Mouse (Mus musculus): ENCODE data around the gene Bmper. TPM values are rescaled to one million over a fixed set of nuclear protein-coding genes. Genes with fewer than 3 reads are reported as not detected.

Bmper gene
- total and polyA plus RNA-seq, 2 experiments: 0.23 to 1.2 TPM

DNA sequence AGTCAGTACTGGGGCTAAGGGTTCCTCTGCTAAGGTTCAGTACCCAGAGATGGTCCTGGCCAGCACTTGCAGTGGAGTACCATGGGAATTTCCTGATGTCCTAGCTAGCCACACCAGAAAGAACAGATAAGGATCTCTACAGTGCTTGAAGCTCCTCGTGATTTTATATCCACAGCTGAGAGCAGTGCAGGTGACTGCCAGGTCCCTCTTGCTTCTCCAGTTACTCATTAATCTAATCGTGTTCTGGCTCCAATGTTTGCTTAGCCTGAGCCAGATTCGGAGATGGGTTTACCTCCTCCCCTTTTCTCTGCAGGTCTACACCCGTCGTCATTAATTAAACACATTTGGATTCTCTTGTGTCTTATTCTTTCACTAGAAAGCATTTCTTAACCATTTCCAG lies 230.4 kb downstream of the Bmper start:
- Histone ChIP-seq H3K4me1 (ENCODE audit: control insufficient read depth, insufficient read depth, low read length) (peaks cover 6% of the 10 kb centered on the region), H3K4me3 (ENCODE audit: insufficient read depth, low read depth, low read length) (no peak overlapping the region), H3K79me2 (ENCODE audit: control insufficient read depth, insufficient read depth, low read length) (no peaks in the 10 kb centered on the region), H3K27me3 (ENCODE audit: control insufficient read depth, insufficient read depth, low read length) (no peaks in the 10 kb centered on the region), H3K9ac (ENCODE audit: low read depth, low read length) (no peak overlapping the region), H3K27ac (replicated peaks; ENCODE audit: insufficient read depth, low read depth, low read length) (0 out of 2 replicates have a peak overlapping the region, but pooled peaks have one; percentile 23), H3K36me3 (ENCODE audit: control insufficient read depth, insufficient read depth, low read length) (no peaks in the 10 kb centered on the region)
- peak; percentile 95 for DNase-seq (ENCODE audit: extremely low read depth, low read depth, low spot score)
- WGBS: 18% methylated on average over 5 of the region's 5 CpGs
- no peak for TF ChIP-seq POLR2A (IDR thresholded peaks at IDR 0.05; ENCODE audit: extremely low read depth, insufficient read depth, low read length)
- TF ChIP-seq CTCF (IDR thresholded peaks at IDR 0.05; ENCODE audit: low read depth, low read length): no peak

- Histone ChIP-seq H3K27me3 (ENCODE audit: control insufficient read depth, insufficient read depth, low read length) (no peaks in the 10 kb centered on the region), H3K27ac (replicated peaks; ENCODE audit: insufficient read depth, low read depth, low read length) (no peak overlapping the region), H3K4me3 (ENCODE audit: insufficient read depth, low read depth, low read length) (no peak overlapping the region), H3K4me1 (ENCODE audit: control insufficient read depth, insufficient read depth, low read length) (peaks cover 2% of the 10 kb centered on the region), H3K79me2 (ENCODE audit: control insufficient read depth, insufficient read depth, low read length) (no peaks in the 10 kb centered on the region), H3K36me3 (ENCODE audit: control insufficient read depth, insufficient read depth, low read length) (no peaks in the 10 kb centered on the region), H3K9ac (ENCODE audit: low read depth, low read length) (no peak overlapping the region)
- no peak for DNase-seq (ENCODE audit: extremely low read depth, low read depth, low spot score)
- TF ChIP-seq POLR2A (IDR thresholded peaks at IDR 0.05; ENCODE audit: extremely low read depth, insufficient read depth, low read length) (no peak), CTCF (IDR thresholded peaks at IDR 0.05; ENCODE audit: low read depth, low read length) (no peak)
- 69% methylated on average over 3 of the region's 3 CpGs for WGBS
These were observed 234.3 kb downstream of the Bmper start for GRCm38 (mm10) chr9:23457186-23457585.

GRCm38 (mm10) chr9:23460721-23461120 lies 237.8 kb downstream of the Bmper start:
- TF ChIP-seq CTCF (IDR thresholded peaks at IDR 0.05; ENCODE audit: low read depth, low read length): no peak
- TF ChIP-seq POLR2A (IDR thresholded peaks at IDR 0.05; ENCODE audit: extremely low read depth, insufficient read depth, low read length): no peak
- 74% methylated on average over 4 of the region's 4 CpGs for WGBS
- H3K9ac ChIP-seq (ENCODE audit: low read depth, low read length): no peak overlapping the region

DNA sequence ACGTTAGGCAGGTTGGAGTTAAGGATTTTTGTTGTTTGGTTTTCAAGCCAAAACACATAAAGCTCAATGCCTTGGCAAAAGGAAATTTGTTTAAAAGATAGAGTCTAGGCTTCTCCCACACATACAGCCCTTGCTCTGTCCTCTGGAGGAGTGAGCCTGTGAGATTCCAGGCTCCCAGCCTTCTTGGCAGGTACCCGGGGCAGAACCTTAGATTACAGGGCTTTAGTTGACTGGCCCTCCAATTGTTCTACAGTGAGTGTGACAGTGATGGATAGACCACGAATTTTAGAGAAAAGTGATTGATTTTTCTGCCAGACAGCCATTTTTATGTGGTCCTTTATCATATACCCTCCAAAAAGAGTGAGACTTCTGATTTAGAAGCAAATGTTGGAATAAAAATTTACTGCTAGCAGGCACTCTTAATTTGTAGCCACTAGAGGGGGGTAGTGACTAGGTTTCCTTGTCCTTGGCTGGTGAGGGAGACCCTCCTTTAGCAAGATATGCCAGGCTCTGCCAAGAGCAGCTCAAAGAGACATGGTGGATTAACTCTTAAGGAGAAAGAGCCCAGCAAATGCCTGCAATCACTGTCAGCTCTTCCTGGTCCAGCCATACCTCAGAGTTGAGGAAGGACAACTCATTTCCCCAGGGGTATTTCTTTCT lies 240.2 kb downstream of the Bmper start:
- 51% methylated on average over 3 of the region's 3 CpGs for WGBS
- H3K4me3 ChIP-seq (ENCODE audit: insufficient read depth, low read depth, low read length): no peak overlapping the region
- no peak overlapping the region for H3K27ac ChIP-seq (replicated peaks; ENCODE audit: insufficient read depth, low read depth, low read length)
- H3K4me1 ChIP-seq (ENCODE audit: control insufficient read depth, insufficient read depth, low read length): no peaks in the 10 kb centered on the region
- no peaks in the 10 kb centered on the region for H3K27me3 ChIP-seq (ENCODE audit: control insufficient read depth, insufficient read depth, low read length)
- H3K36me3 ChIP-seq (ENCODE audit: control insufficient read depth, insufficient read depth, low read length): no peaks in the 10 kb centered on the region
- DNase-seq (ENCODE audit: extremely low read depth, low read depth, low spot score): no peak
- TF ChIP-seq CTCF (IDR thresholded peaks at IDR 0.05; ENCODE audit: low read depth, low read length) (0 out of 2 replicates have a peak, but pooled peaks have one; percentile 5), POLR2A (IDR thresholded peaks at IDR 0.05; ENCODE audit: extremely low read depth, insufficient read depth, low read length) (no peak)
- H3K79me2 ChIP-seq (ENCODE audit: control insufficient read depth, insufficient read depth, low read length): no peaks in the 10 kb centered on the region
- no peak overlapping the region for H3K9ac ChIP-seq (ENCODE audit: low read depth, low read length)

More at GRCm38 (mm10) chr9:23460721-23461120, 237.8 kb downstream of the Bmper start:
- Histone ChIP-seq H3K4me1 (ENCODE audit: control insufficient read depth, insufficient read depth, low read length) (no peaks in the 10 kb centered on the region), H3K27me3 (ENCODE audit: control insufficient read depth, insufficient read depth, low read length) (no peaks in the 10 kb centered on the region), H3K4me3 (ENCODE audit: insufficient read depth, low read depth, low read length) (no peak overlapping the region), H3K79me2 (ENCODE audit: control insufficient read depth, insufficient read depth, low read length) (no peaks in the 10 kb centered on the region), H3K27ac (replicated peaks; ENCODE audit: insufficient read depth, low read depth, low read length) (no peak overlapping the region), H3K36me3 (ENCODE audit: control insufficient read depth, insufficient read depth, low read length) (no peaks in the 10 kb centered on the region)
- DNase-seq (ENCODE audit: extremely low read depth, low read depth, low spot score): no peak

DNA sequence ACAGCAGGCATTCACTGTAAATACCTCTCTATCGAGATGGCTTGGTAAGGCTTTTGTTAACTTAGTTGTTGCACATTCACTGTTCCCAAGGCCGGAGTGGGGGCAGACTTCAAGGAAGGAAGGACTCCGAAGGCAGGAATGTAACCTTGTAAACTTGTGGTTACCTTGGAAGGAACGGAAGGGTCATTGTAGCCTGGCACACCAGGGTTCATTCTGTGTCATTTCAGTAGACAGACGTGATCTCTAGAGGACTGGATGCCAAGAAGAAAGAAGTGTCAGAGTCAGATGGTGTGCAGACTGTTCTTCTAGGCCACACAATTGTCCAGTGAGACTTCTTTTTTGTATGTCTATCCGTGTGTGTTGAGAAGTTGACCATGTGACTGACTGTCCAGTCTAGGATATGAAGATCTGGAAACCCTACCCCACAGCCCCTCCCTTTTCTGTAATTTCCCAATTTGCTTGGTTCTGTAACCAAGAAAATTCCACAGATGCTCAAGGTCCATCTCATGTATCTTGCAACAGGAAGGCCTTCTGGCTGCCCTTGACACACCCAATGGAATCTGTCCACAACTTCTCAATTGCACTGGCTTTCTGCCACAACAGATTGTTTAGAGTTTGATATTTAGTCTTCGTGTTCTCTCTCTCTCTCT lies 242.2 kb downstream of the Bmper start:
- Histone ChIP-seq H3K27ac (replicated peaks; ENCODE audit: insufficient read depth, low read depth, low read length) (no peak overlapping the region), H3K4me3 (ENCODE audit: insufficient read depth, low read depth, low read length) (no peak overlapping the region), H3K79me2 (ENCODE audit: control insufficient read depth, insufficient read depth, low read length) (no peaks in the 10 kb centered on the region), H3K9ac (ENCODE audit: low read depth, low read length) (no peak overlapping the region), H3K27me3 (ENCODE audit: control insufficient read depth, insufficient read depth, low read length) (no peaks in the 10 kb centered on the region), H3K4me1 (ENCODE audit: control insufficient read depth, insufficient read depth, low read length) (no peaks in the 10 kb centered on the region), H3K36me3 (ENCODE audit: control insufficient read depth, insufficient read depth, low read length) (no peaks in the 10 kb centered on the region)
- peak; percentile 48 for DNase-seq (ENCODE audit: extremely low read depth, low read depth, low spot score)
- WGBS: 76% methylated on average over 7 of the region's 7 CpGs
- TF ChIP-seq POLR2A (IDR thresholded peaks at IDR 0.05; ENCODE audit: extremely low read depth, insufficient read depth, low read length) (no peak), CTCF (IDR thresholded peaks at IDR 0.05; ENCODE audit: low read depth, low read length) (no peak)

DNA sequence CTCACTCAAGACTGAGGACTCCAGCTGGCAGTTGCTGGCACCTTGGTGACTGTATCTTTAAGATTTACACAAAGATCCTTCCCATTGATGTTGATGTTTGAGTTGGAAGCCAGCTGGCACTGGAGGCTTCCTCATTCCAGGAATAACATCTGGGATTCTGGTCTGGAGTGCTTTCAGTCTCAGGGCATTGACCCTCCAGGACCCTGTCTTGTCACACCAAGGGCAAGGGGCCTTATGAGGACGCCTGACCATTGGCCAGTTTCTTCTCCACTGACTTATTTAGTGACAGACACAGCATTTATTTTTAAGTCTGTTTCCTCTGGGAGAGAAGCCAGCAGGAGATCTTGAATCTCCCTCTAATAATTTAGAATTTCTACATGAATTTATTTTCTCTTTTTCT lies 247.0 kb downstream of the Bmper start:
- no peaks in the 10 kb centered on the region for H3K4me1 ChIP-seq (ENCODE audit: control insufficient read depth, insufficient read depth, low read length)
- no peak overlapping the region for H3K9ac ChIP-seq (ENCODE audit: low read depth, low read length)
- H3K27ac ChIP-seq (replicated peaks; ENCODE audit: insufficient read depth, low read depth, low read length): no peak overlapping the region
- no peaks in the 10 kb centered on the region for H3K27me3 ChIP-seq (ENCODE audit: control insufficient read depth, insufficient read depth, low read length)
- H3K4me3 ChIP-seq (ENCODE audit: insufficient read depth, low read depth, low read length): no peak overlapping the region
- H3K79me2 ChIP-seq (ENCODE audit: control insufficient read depth, insufficient read depth, low read length): no peaks in the 10 kb centered on the region
- TF ChIP-seq POLR2A (IDR thresholded peaks at IDR 0.05; ENCODE audit: extremely low read depth, insufficient read depth, low read length): no peak
- TF ChIP-seq CTCF (IDR thresholded peaks at IDR 0.05; ENCODE audit: low read depth, low read length): no peak
- 63% methylated on average over 1 of the region's 1 CpGs for WGBS
- peak; percentile 49 for DNase-seq (ENCODE audit: extremely low read depth, low read depth, low spot score)
- H3K36me3 ChIP-seq (ENCODE audit: control insufficient read depth, insufficient read depth, low read length): no peaks in the 10 kb centered on the region

Measured in liver, adult 2 months (tissue).